Mouse (Mus musculus) layer of hippocampus, adult 6 months (tissue): ENCODE results near the gene Gm49384. TPM values are rescaled to one million over a fixed set of nuclear protein-coding genes. Genes with fewer than 3 reads are reported as not detected.

Experiments used
- long read RNA-seq, 2 experiments: library from polyadenylated mRNA; unstranded; transcript quantifications; one replicate each; pipeline ENCODE4 v2.0.0; 2019 to 2020
- microRNA-seq: library from miRNA; unstranded; fragments of <30 nt; microRNA quantifications from one replicate; pipeline ENCODE4 v1.2.0, GENCODE M21; 2020
- polyA plus RNA-seq: library from polyadenylated mRNA; unstranded; fragments of <200 nt; fragmentation: Nextera tagmentation; gene quantifications from 2 replicates; pipeline ENCODE4 v1.2.3, GENCODE M21; 2021

Gm49384 gene
- 1.2 and 2.5 TPM in 2 replicates for polyA plus RNA-seq
- long read RNA-seq, experiment 1: 0 reads
- long read RNA-seq, experiment 2: 0 reads

GRCm38 (mm10) chr12:69204052-69204833 lies at the start of gene Gm49384:
Gene Gm49384, minus strand, starts transcription at chr12:69204267.

GRCm38 (mm10) chr12:69240876-69241275 lies 36.8 kb upstream of the Gm49384 start, which contains the start of gene Klhdc1:
Gene Klhdc1, plus strand, starts transcription at chr12:69241176.

GRCm38 (mm10) chr12:69227776-69228466 lies 23.9 kb upstream of the Gm49384 start, which contains the start of gene Pole2:
Gene Pole2, minus strand, starts transcription at chr12:69228195.

GRCm38 (mm10) chr12:69198164-69198535 lies 5.9 kb downstream of the Gm49384 start, which contains the start of gene Dnaaf2:
Gene Dnaaf2, minus strand, starts transcription at chr12:69198429.

GRCm38 (mm10) chr12:69196444-69197377 lies 7.4 kb downstream of the Gm49384 start, which contains the start of gene Gm49383:
Gene Gm49383, minus strand, starts transcription at chr12:69197104.

GRCm38 (mm10) chr12:69183583-69184308 lies 20.3 kb downstream of the Gm49384 start, which contains the start of the genes Rpl36al and Mgat2:
Gene Rpl36al, minus strand, starts transcription at chr12:69184083.
Gene Mgat2, plus strand, starts transcription at chr12:69184157.

GRCm38 (mm10) chr12:69168461-69169106 lies 35.5 kb downstream of the Gm49384 start, which contains the start of gene Lrr1:
Gene Lrr1, plus strand, starts transcription at chr12:69168814.

GRCm38 (mm10) chr12:69158765-69159577 lies 45.1 kb downstream of the Gm49384 start, which contains the start of gene Rps29:
Gene Rps29, minus strand, starts transcription at chr12:69159186.

Small RNA genes within 50 kb of the gene (microRNA-seq; reads per million reads assigned to microRNA genes)
- gene Gm47287 (not detected), gene Gm47295 (1.1 reads per million)

Other genes starting within 250 kb of the Gm49384 start
- 7,577 and 7,931 TPM in 2 replicates for gene Rps29, start 45.1 kb downstream of the Gm49384 start, polyA plus RNA-seq
- 0.16 TPM in 1 of 2 replicates, not detected in the other for gene Lrr1, start 35.5 kb downstream of the Gm49384 start, polyA plus RNA-seq
- 696 and 750 TPM in 2 replicates for gene Rpl36al, start 20.2 kb downstream of the Gm49384 start, polyA plus RNA-seq
- gene Mgat2, start 20.1 kb downstream of the Gm49384 start, polyA plus RNA-seq: 37.3 and 37.7 TPM in 2 replicates
- 2.6 and 3.3 TPM in 2 replicates for gene Gm49383, start 7.2 kb downstream of the Gm49384 start, polyA plus RNA-seq
- 5.2 and 7.0 TPM in 2 replicates for gene Dnaaf2, start 5.8 kb downstream of the Gm49384 start, polyA plus RNA-seq
- gene Pole2, start 23.9 kb upstream of the Gm49384 start, polyA plus RNA-seq: 0.28 and 0.60 TPM in 2 replicates
- 24.0 and 31.1 TPM in 2 replicates for gene Klhdc1, start 36.9 kb upstream of the Gm49384 start, polyA plus RNA-seq
- 113 and 121 TPM in 2 replicates for gene Klhdc2, start 92.4 kb upstream of the Gm49384 start, polyA plus RNA-seq
- 22.6 and 26.2 TPM in 2 replicates for gene Nemf, start 152.9 kb upstream of the Gm49384 start, polyA plus RNA-seq
- gene Arf6, start 167.9 kb upstream of the Gm49384 start, polyA plus RNA-seq: 11.7 and 12.5 TPM in 2 replicates
- gene Gm9887, start 168.2 kb upstream of the Gm49384 start, polyA plus RNA-seq: 0.70 and 1.0 TPM in 2 replicates